13 mouse cellular contexts compared by ENCODE assay signal in the genomic region with DNA sequence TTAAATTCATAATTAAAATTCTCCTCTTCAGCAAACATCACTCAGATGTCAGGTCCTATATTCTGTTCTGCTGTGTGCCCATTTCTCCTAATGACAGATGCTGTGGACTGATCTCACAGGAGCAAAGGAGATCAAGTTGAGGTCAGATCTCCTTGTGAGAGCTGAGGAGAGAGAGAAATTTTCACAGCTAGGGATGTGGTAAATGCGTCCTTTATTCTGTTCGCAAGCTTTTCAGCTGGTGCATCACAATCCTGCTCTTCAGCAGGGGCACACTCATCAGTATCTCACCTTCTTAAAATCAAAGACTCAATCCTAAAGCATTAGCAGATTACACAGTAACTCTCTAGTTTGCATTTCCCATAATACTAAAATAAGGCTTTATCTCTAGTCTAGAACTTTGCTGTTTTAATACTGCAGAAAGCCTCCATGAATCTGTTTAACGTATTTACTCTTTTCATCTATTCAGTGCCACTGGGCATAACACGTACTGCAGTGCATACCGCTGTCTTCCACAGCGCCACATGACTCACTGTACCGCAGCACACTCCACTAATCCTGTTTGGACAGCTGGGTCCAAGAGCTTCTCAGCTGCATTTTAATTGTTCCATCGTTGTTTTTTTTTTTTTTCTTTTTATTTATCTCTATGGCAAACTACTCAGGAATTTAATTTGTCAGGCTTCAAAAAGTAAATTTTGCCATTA. TPM values are rescaled to one million over a fixed set of nuclear protein-coding genes. Genes with fewer than 3 reads are reported as not detected.
DNase-seq lines count a peak whose midpoint lies in the region; ATAC-seq and TF ChIP-seq lines count a peak whose summit lies in the region.
"Had no signal": no experiment of that assay in that cellular context is flagged by ENCODE, and none has a peak within 500 bp of the region (broad histone marks: within the 10 kb centered on the region; RNA-seq: fewer than 3 reads in every experiment).

No protein-coding gene starts in this region.

- TF ChIP-seq CTCF in lung, adult 2 months (IDR thresholded peaks at IDR 0.05; ENCODE audit: insufficient read depth, low read length), result no peak

- no peak overlapping the region for H3K4me2 ChIP-seq in forebrain, embryonic 11.5 days (ENCODE audit: low read depth, low read length, severe bottlenecking)
- H3K4me2 ChIP-seq in forebrain, embryonic 16.5 days (ENCODE audit: low read length), result no peak overlapping the region
- H3K4me2 ChIP-seq in hindbrain, embryonic 16.5 days (ENCODE audit: low read length), result no peak overlapping the region
- H3K4me2 ChIP-seq in myocyte (ENCODE audit: low read depth), result peak overlapping the region; percentile 62
- H3K4me2 ChIP-seq: embryonic facial prominence, embryonic 15.5 days; limb, embryonic 15.5 days had no signal

- no peaks in the 10 kb centered on the region for H3K9me3 ChIP-seq in forebrain, embryonic 11.5 days (ENCODE audit: control insufficient read depth, low read length)
- no peaks in the 10 kb centered on the region for H3K9me3 ChIP-seq in forebrain, embryonic 16.5 days (ENCODE audit: control insufficient read depth, low read length)
- no peaks in the 10 kb centered on the region for H3K9me3 ChIP-seq in hindbrain, embryonic 16.5 days (ENCODE audit: control insufficient read depth, low read length)
- H3K9me3 ChIP-seq: embryonic facial prominence, embryonic 15.5 days; limb, embryonic 15.5 days had no signal

- DNase-seq in forebrain, embryonic 11.5 days (ENCODE audit: low spot score), result no peak
- peak; percentile 51 for DNase-seq in brain, adult 2 months (ENCODE audit: low read depth, low spot score)
- no peak for DNase-seq in layer of hippocampus, adult 9-11 months
- no peak for DNase-seq in lung, adult 2 months
- no peak for DNase-seq in left cerebral cortex, postnatal 14 days (ENCODE audit: low spot score in 2 of 2)
- DNase-seq: cerebellum, adult 8-10 months; lung, postnatal 10 days had no signal

- no peaks in the 10 kb centered on the region for H3K27me3 ChIP-seq in forebrain, embryonic 11.5 days (ENCODE audit: control insufficient read depth, insufficient read depth, low read length)
- H3K27me3 ChIP-seq in forebrain, embryonic 16.5 days (replicated peaks; ENCODE audit: control insufficient read depth, insufficient read depth, low read length), result no peaks in the 10 kb centered on the region
- H3K27me3 ChIP-seq in hindbrain, embryonic 16.5 days (replicated peaks; ENCODE audit: control insufficient read depth, insufficient read depth, low read length), result no peaks in the 10 kb centered on the region
- H3K27me3 ChIP-seq in myocyte (ENCODE audit: control insufficient read depth, insufficient read depth, insufficient read length), result no peaks in the 10 kb centered on the region
- H3K27me3 ChIP-seq: embryonic facial prominence, embryonic 15.5 days; limb, embryonic 15.5 days had no signal

- 28% methylated on average over 8 of the region's 8 CpGs for WGBS in forebrain, embryonic 11.5 days
- WGBS in forebrain, embryonic 16.5 days, result 12% methylated on average over 8 of the region's 8 CpGs
- WGBS in hindbrain, embryonic 16.5 days, result 16% methylated on average over 8 of the region's 8 CpGs
- 75% methylated on average over 8 of the region's 8 CpGs for WGBS in lung, adult 2 months

- no peaks in the 10 kb centered on the region for H3K79me2 ChIP-seq in myocyte (ENCODE audit: control insufficient read depth, insufficient read depth)

- H3K36me3 ChIP-seq in forebrain, embryonic 11.5 days (ENCODE audit: control insufficient read depth, insufficient read depth, low read length), result no peaks in the 10 kb centered on the region
- H3K36me3 ChIP-seq in forebrain, embryonic 16.5 days (ENCODE audit: control insufficient read depth, insufficient read depth), result no peaks in the 10 kb centered on the region
- H3K36me3 ChIP-seq in hindbrain, embryonic 16.5 days (ENCODE audit: control insufficient read depth, insufficient read depth, low read length), result no peaks in the 10 kb centered on the region
- H3K36me3 ChIP-seq in myocyte (ENCODE audit: control insufficient read depth, insufficient read depth), result no peaks in the 10 kb centered on the region
- H3K36me3 ChIP-seq: embryonic facial prominence, embryonic 15.5 days; limb, embryonic 15.5 days had no signal

- no peak overlapping the region for H3K9ac ChIP-seq in forebrain, embryonic 11.5 days (ENCODE audit: low read length)
- H3K9ac ChIP-seq in forebrain, embryonic 16.5 days (replicated peaks; ENCODE audit: low read depth, low read length), result no peak overlapping the region
- H3K9ac ChIP-seq in hindbrain, embryonic 16.5 days (ENCODE audit: low read depth, low read length), result no peak overlapping the region; the same call in 1 of the 2 replicates
- H3K9ac ChIP-seq: embryonic facial prominence, embryonic 15.5 days; limb, embryonic 15.5 days had no signal

- H3ac ChIP-seq in myocyte (ENCODE audit: control insufficient read depth, insufficient read length), result no peak overlapping the region

- ATAC-seq in forebrain, embryonic 11.5 days (replicated peaks; ENCODE audit: low FRiP score), result peak; percentile 84
- ATAC-seq in forebrain, embryonic 16.5 days, result no peak
- peak; percentile 81; the same call in 1 of the 2 replicates for ATAC-seq in hindbrain, embryonic 16.5 days
- ATAC-seq: intestine, embryonic 16.5 days had no signal

- H3K27ac ChIP-seq in forebrain, embryonic 11.5 days (ENCODE audit: low read depth, low read length), result no peak overlapping the region
- no peak overlapping the region for H3K27ac ChIP-seq in forebrain, embryonic 16.5 days (ENCODE audit: low read length)
- H3K27ac ChIP-seq in hindbrain, embryonic 16.5 days (ENCODE audit: low read depth, low read length), result no peak overlapping the region
- H3K27ac ChIP-seq: embryonic facial prominence, embryonic 15.5 days; limb, embryonic 15.5 days had no signal

- H3K4me3 ChIP-seq in forebrain, embryonic 11.5 days (ENCODE audit: low read depth, low read length), result no peak overlapping the region
- no peak overlapping the region for H3K4me3 ChIP-seq in forebrain, embryonic 16.5 days (replicated peaks; ENCODE audit: low read length)
- H3K4me3 ChIP-seq in hindbrain, embryonic 16.5 days (ENCODE audit: low read length), result no peak overlapping the region
- no peak overlapping the region for H3K4me3 ChIP-seq in myocyte
- no peak overlapping the region for H3K4me3 ChIP-seq in lung, adult 2 months (replicated peaks; ENCODE audit: extremely low read depth, low read depth, low read length)
- H3K4me3 ChIP-seq: embryonic facial prominence, embryonic 15.5 days; limb, embryonic 15.5 days had no signal

- intact Hi-C loops in left cerebral cortex, postnatal 14 days (cut with DNase I), result no loop called here

- no peak for TF ChIP-seq POLR2A in myocyte (IDR thresholded peaks at IDR 0.05; ENCODE audit: insufficient read length, low read depth)
- no peak for TF ChIP-seq POLR2A in lung, adult 2 months (IDR thresholded peaks at IDR 0.05; ENCODE audit: borderline replicate concordance, extremely low read depth, low read depth, low read length)

- peaks cover 3% of the 10 kb centered on the region; the same call in 1 of the 2 replicates for H3K4me1 ChIP-seq in forebrain, embryonic 11.5 days (replicated peaks; ENCODE audit: control insufficient read depth, insufficient read depth, low read length)
- no peaks in the 10 kb centered on the region for H3K4me1 ChIP-seq in forebrain, embryonic 16.5 days (replicated peaks; ENCODE audit: control insufficient read depth, insufficient read depth, low read length)
- H3K4me1 ChIP-seq in hindbrain, embryonic 16.5 days (ENCODE audit: control insufficient read depth, insufficient read depth, low read depth, low read length), result peaks cover 5% of the 10 kb centered on the region; the same call in 1 of the 2 replicates
- H3K4me1 ChIP-seq in lung, adult 2 months (ENCODE audit: control insufficient read depth, insufficient read depth, low read length), result no peaks in the 10 kb centered on the region
- H3K4me1 ChIP-seq: embryonic facial prominence, embryonic 15.5 days; limb, embryonic 15.5 days had no signal

TF ChIP-seq in myocyte, 11 proteins besides CTCF, POLR2A, EP300 and RAD21:
- peak; percentile 75 for TF ChIP-seq TCF12 (IDR thresholded peaks at IDR 0.05; ENCODE audit: insufficient read depth, poor library complexity, severe bottlenecking)
- TF ChIP-seq REST (IDR thresholded peaks at IDR 0.05; ENCODE audit: insufficient read depth, insufficient read length), result no peak
- TF ChIP-seq TCF3 (IDR thresholded peaks at IDR 0.05; ENCODE audit: insufficient read length, low read depth), result peak; percentile 67
- TF ChIP-seq E2F4 (IDR thresholded peaks at IDR 0.05; ENCODE audit: insufficient read depth), result no peak
- TF ChIP-seq MYOD1 (IDR thresholded peaks at IDR 0.05; ENCODE audit: control insufficient read depth in 1 of 3, insufficient read length in 2 of 3, low read depth in 2 of 3), result peak in 2 of 3 experiments; percentile 79 to 85
- no peak for TF ChIP-seq MAX (IDR thresholded peaks at IDR 0.05; ENCODE audit: low read depth)
- TF ChIP-seq SRF (IDR thresholded peaks at IDR 0.05; ENCODE audit: control insufficient read depth, insufficient read length, low read depth), result no peak
- TF ChIP-seq MYOG (IDR thresholded peaks at IDR 0.05; ENCODE audit: control insufficient read depth in 1 of 3, insufficient read depth in 1 of 3, insufficient read length in 2 of 3, low read depth in 2 of 3), result peak; percentile 31 to 73 (median 43)
- TF ChIP-seq USF1 (IDR thresholded peaks at IDR 0.05; ENCODE audit: low read depth), result peak; percentile 50
- no peak for TF ChIP-seq POLR2AphosphoS2 (IDR thresholded peaks at IDR 0.05; ENCODE audit: insufficient read length, low read depth)
- no peak for TF ChIP-seq CEBPB (IDR thresholded peaks at IDR 0.05; ENCODE audit: insufficient read depth, poor library complexity, severe bottlenecking)

RNA-seq across cellular contexts. Expression of a gene that starts 55.2 kb away (rescaled TPM):
- 6.4 and 7.5 TPM in 2 replicates for polyA plus RNA-seq in forebrain, embryonic 11.5 days (2014; fragmentation: Nextera tagmentation; extraction: Ambion mirVana)
- polyA plus RNA-seq in forebrain, embryonic 16.5 days (2015; fragmentation: Nextera tagmentation; extraction: Ambion mirVana), result 18.1 and 19.6 TPM in 2 replicates
- 17.1 and 18.3 TPM in 2 replicates for polyA plus RNA-seq in hindbrain, embryonic 16.5 days (2015; fragmentation: Nextera tagmentation; extraction: Ambion mirVana)
- polyA plus RNA-seq in myocyte (2012; fragmentation: generic; extraction: Trizol), result 0.96 TPM
- 1.4 and 2.9 TPM in 2 replicates for polyA plus RNA-seq in lung, adult 2 months (2012; rRNA removed)
- 10 to 100 TPM; 15.9 to 20.9 TPM for total RNA-seq in left cerebral cortex, postnatal 14 days (2021)
